Mouse (Mus musculus): ENCODE measurements around the gene Olfr104-ps. TPM values are rescaled to one million over a fixed set of nuclear protein-coding genes. Genes with fewer than 3 reads are reported as not detected.

Gene Olfr104-ps
- not detected for polyA plus RNA-seq (2012; fragmentation: generic; extraction: Trizol)
- long read RNA-seq, experiment 1, result 0 reads
- long read RNA-seq, experiment 2, result 0 reads

DNA sequence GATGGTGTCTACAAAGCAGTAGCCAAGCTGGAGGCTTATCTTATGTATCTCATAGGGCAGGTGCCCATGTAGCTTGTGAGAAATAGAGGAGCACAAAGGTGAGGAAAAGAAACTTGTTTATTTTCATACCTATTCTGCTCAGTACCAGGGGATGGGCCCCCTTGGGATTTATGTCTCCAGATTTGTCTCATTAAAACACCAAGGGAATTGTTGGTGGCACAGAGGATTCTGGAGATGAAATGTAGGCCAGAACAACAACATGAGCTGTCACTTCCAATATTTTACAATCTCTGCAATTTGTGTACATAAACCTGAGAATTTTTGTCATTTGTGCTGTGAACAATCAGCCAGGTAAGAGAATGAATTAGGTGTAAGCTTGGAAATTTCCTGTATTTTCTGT is at the start of gene Olfr104-ps:
Gene Olfr104-ps, plus strand, starts transcription at position 301 of the 400 bp plus-strand sequence.
- no peak for TF ChIP-seq MYOD1 (IDR thresholded peaks at IDR 0.05; ENCODE audit: control insufficient read depth, insufficient read length, low read depth)
- TF ChIP-seq CTCF (IDR thresholded peaks at IDR 0.05; ENCODE audit: control insufficient read depth, insufficient read depth, insufficient read length), result no peak
- TF ChIP-seq USF1 (IDR thresholded peaks at IDR 0.05; ENCODE audit: low read depth), result no peak
- TF ChIP-seq MYOG (IDR thresholded peaks at IDR 0.05; ENCODE audit: control insufficient read depth, extremely low read depth, insufficient read length), result no peak
- TF ChIP-seq CEBPB (IDR thresholded peaks at IDR 0.05; ENCODE audit: low read depth), result no peak
- no peak for TF ChIP-seq FOSL1 (IDR thresholded peaks at IDR 0.05; ENCODE audit: insufficient read depth, low read length, poor library complexity, severe bottlenecking)
- TF ChIP-seq MAX (IDR thresholded peaks at IDR 0.05), result no peak
- H3ac ChIP-seq (ENCODE audit: control insufficient read depth, insufficient read length, low read depth), result no peak within 1 kb of the TSS
- H3K79me2 ChIP-seq (ENCODE audit: control insufficient read depth, insufficient read depth), result no peaks in the 10 kb centered on the region
- no peak within 1 kb of the TSS for H3K4me3 ChIP-seq (ENCODE audit: insufficient read depth, poor library complexity, severe bottlenecking)
- H3K79me3 ChIP-seq (ENCODE audit: low read depth), result no peaks in the 10 kb centered on the region
- H3K27me3 ChIP-seq (ENCODE audit: control insufficient read depth, insufficient read depth, insufficient read length), result no peaks in the 10 kb centered on the region
- no peaks in the 10 kb centered on the region for H3K36me3 ChIP-seq (ENCODE audit: control insufficient read depth, insufficient read depth)

- no peaks in the 10 kb centered on the region for H3K79me3 ChIP-seq (ENCODE audit: low read depth)
- no peaks in the 10 kb centered on the region for H3K27me3 ChIP-seq (ENCODE audit: control insufficient read depth, insufficient read depth, insufficient read length)
- no peak for TF ChIP-seq FOSL1 (IDR thresholded peaks at IDR 0.05; ENCODE audit: insufficient read depth, low read length, poor library complexity, severe bottlenecking)
- H3K79me2 ChIP-seq (ENCODE audit: control insufficient read depth, insufficient read depth), result no peaks in the 10 kb centered on the region
- H3K4me3 ChIP-seq (ENCODE audit: insufficient read depth, poor library complexity, severe bottlenecking), result no peak overlapping the region
- H3K36me3 ChIP-seq (ENCODE audit: control insufficient read depth, insufficient read depth), result no peaks in the 10 kb centered on the region
- H3ac ChIP-seq (ENCODE audit: control insufficient read depth, insufficient read length, low read depth), result no peak overlapping the region
Measured at GRCm38 (mm10) chr17:37310146-37310699, 49.2 kb upstream of the Olfr104-ps start.

- Histone ChIP-seq H3ac (ENCODE audit: control insufficient read depth, insufficient read length, low read depth) (no peak within 1 kb of the TSS), H3K4me3 (ENCODE audit: insufficient read depth, poor library complexity, severe bottlenecking) (no peak within 1 kb of the TSS), H3K27me3 (ENCODE audit: control insufficient read depth, insufficient read depth, insufficient read length) (no peaks in the 10 kb centered on the region), H3K79me3 (ENCODE audit: low read depth) (no peaks in the 10 kb centered on the region), H3K36me3 (ENCODE audit: control insufficient read depth, insufficient read depth) (no peaks in the 10 kb centered on the region), H3K79me2 (ENCODE audit: control insufficient read depth, insufficient read depth) (no peaks in the 10 kb centered on the region)
- TF ChIP-seq FOSL1 (IDR thresholded peaks at IDR 0.05; ENCODE audit: insufficient read depth, low read length, poor library complexity, severe bottlenecking) (no peak), USF1 (IDR thresholded peaks at IDR 0.05; ENCODE audit: low read depth) (no peak), MYOD1 (IDR thresholded peaks at IDR 0.05; ENCODE audit: control insufficient read depth, insufficient read length, low read depth) (no peak), MAX (IDR thresholded peaks at IDR 0.05) (no peak), CEBPB (IDR thresholded peaks at IDR 0.05; ENCODE audit: low read depth) (no peak), MYOG (IDR thresholded peaks at IDR 0.05; ENCODE audit: control insufficient read depth, extremely low read depth, insufficient read length) (no peak), CTCF (IDR thresholded peaks at IDR 0.05; ENCODE audit: control insufficient read depth, insufficient read depth, insufficient read length) (no peak)
Measured at GRCm38 (mm10) chr17:37316954-37317353, 42.4 kb upstream of the Olfr104-ps start, which contains the start of gene Olfr102. Olfr102 (minus strand) TSS chr17:37317054.

DNA sequence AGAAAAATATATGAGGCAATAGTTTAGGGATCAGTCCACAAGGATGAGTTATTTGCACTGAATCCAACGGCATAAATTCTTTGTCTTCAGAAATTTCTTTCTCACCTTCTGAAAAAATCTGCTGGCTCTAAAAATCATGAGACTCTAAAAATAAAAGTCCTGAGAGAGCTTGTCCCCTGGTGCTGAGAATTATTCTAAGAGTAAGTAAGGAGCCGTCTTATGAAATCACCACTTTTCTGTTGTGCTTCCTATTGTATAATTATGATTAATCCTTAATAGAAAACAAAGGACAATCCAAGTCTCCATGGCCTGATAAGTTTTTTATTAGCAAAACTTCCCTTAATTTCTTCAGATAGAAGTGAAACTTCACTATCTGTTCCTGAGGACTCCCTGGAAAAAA is 19.8 kb upstream of the Olfr104-ps start, which contains the start of gene Olfr103:
Gene Olfr103, minus strand, starts transcription at position 101 of the 400 bp plus-strand sequence.
- no peak within 1 kb of the TSS for H3K4me3 ChIP-seq (ENCODE audit: insufficient read depth, poor library complexity, severe bottlenecking)
- H3K79me3 ChIP-seq (ENCODE audit: low read depth), result no peaks in the 10 kb centered on the region
- H3K79me2 ChIP-seq (ENCODE audit: control insufficient read depth, insufficient read depth), result no peaks in the 10 kb centered on the region
- H3K27me3 ChIP-seq (ENCODE audit: control insufficient read depth, insufficient read depth, insufficient read length), result no peaks in the 10 kb centered on the region
- H3ac ChIP-seq (ENCODE audit: control insufficient read depth, insufficient read length, low read depth), result no peak within 1 kb of the TSS
- no peaks in the 10 kb centered on the region for H3K36me3 ChIP-seq (ENCODE audit: control insufficient read depth, insufficient read depth)
- TF ChIP-seq CEBPB (IDR thresholded peaks at IDR 0.05; ENCODE audit: low read depth) (no peak), FOSL1 (IDR thresholded peaks at IDR 0.05; ENCODE audit: insufficient read depth, low read length, poor library complexity, severe bottlenecking) (no peak), MYOG (IDR thresholded peaks at IDR 0.05; ENCODE audit: control insufficient read depth, extremely low read depth, insufficient read length) (no peak), CTCF (IDR thresholded peaks at IDR 0.05; ENCODE audit: control insufficient read depth, insufficient read depth, insufficient read length) (no peak), MYOD1 (IDR thresholded peaks at IDR 0.05; ENCODE audit: control insufficient read depth, insufficient read length, low read depth) (no peak), MAX (IDR thresholded peaks at IDR 0.05) (no peak), USF1 (IDR thresholded peaks at IDR 0.05; ENCODE audit: low read depth) (no peak)

- Histone ChIP-seq H3K36me3 (ENCODE audit: control insufficient read depth, insufficient read depth) (no peaks in the 10 kb centered on the region), H3K79me3 (ENCODE audit: low read depth) (no peaks in the 10 kb centered on the region), H3K4me3 (ENCODE audit: insufficient read depth, poor library complexity, severe bottlenecking) (no peak within 1 kb of the TSS), H3ac (ENCODE audit: control insufficient read depth, insufficient read length, low read depth) (no peak within 1 kb of the TSS), H3K79me2 (ENCODE audit: control insufficient read depth, insufficient read depth) (no peaks in the 10 kb centered on the region), H3K27me3 (ENCODE audit: control insufficient read depth, insufficient read depth, insufficient read length) (no peaks in the 10 kb centered on the region)
- TF ChIP-seq FOSL1 (IDR thresholded peaks at IDR 0.05; ENCODE audit: insufficient read depth, low read length, poor library complexity, severe bottlenecking) (no peak), USF1 (IDR thresholded peaks at IDR 0.05; ENCODE audit: low read depth) (no peak), MAX (IDR thresholded peaks at IDR 0.05) (no peak), MYOG (IDR thresholded peaks at IDR 0.05; ENCODE audit: control insufficient read depth, extremely low read depth, insufficient read length) (no peak), CTCF (IDR thresholded peaks at IDR 0.05; ENCODE audit: control insufficient read depth, insufficient read depth, insufficient read length) (no peak), MYOD1 (IDR thresholded peaks at IDR 0.05; ENCODE audit: control insufficient read depth, insufficient read length, low read depth) (no peak), CEBPB (IDR thresholded peaks at IDR 0.05; ENCODE audit: low read depth) (no peak)
Measured at GRCm38 (mm10) chr17:37378733-37379132, 19.4 kb downstream of the Olfr104-ps start, which contains the start of gene Olfr105-ps. Olfr105-ps (plus strand) TSS chr17:37379033.

GRCm38 (mm10) chr17:37390093-37390492 is 30.7 kb downstream of the Olfr104-ps start, which contains the start of gene Olfr106-ps:
Olfr106-ps (plus strand) TSS chr17:37390393.
- H3K27me3 ChIP-seq (ENCODE audit: control insufficient read depth, insufficient read depth, insufficient read length), result no peaks in the 10 kb centered on the region
- H3K36me3 ChIP-seq (ENCODE audit: control insufficient read depth, insufficient read depth), result no peaks in the 10 kb centered on the region
- no peaks in the 10 kb centered on the region for H3K79me2 ChIP-seq (ENCODE audit: control insufficient read depth, insufficient read depth)
- no peak within 1 kb of the TSS for H3ac ChIP-seq (ENCODE audit: control insufficient read depth, insufficient read length, low read depth)
- H3K4me3 ChIP-seq (ENCODE audit: insufficient read depth, poor library complexity, severe bottlenecking), result no peak within 1 kb of the TSS
- TF ChIP-seq MYOG (IDR thresholded peaks at IDR 0.05; ENCODE audit: control insufficient read depth, extremely low read depth, insufficient read length) (no peak), FOSL1 (IDR thresholded peaks at IDR 0.05; ENCODE audit: insufficient read depth, low read length, poor library complexity, severe bottlenecking) (no peak), USF1 (IDR thresholded peaks at IDR 0.05; ENCODE audit: low read depth) (no peak), MYOD1 (IDR thresholded peaks at IDR 0.05; ENCODE audit: control insufficient read depth, insufficient read length, low read depth) (no peak), CTCF (IDR thresholded peaks at IDR 0.05; ENCODE audit: control insufficient read depth, insufficient read depth, insufficient read length) (no peak), MAX (IDR thresholded peaks at IDR 0.05) (no peak), CEBPB (IDR thresholded peaks at IDR 0.05; ENCODE audit: low read depth) (no peak)
- H3K79me3 ChIP-seq (ENCODE audit: low read depth), result no peaks in the 10 kb centered on the region

Measured in C2C12 (cell line).